Mouse (Mus musculus) right cerebral cortex, adult 18-20 months (tissue): ENCODE data around the gene Olfr692.

Source experiments
- DNase-seq: peaks from one replicate; pipeline ENCODE4 v3.0.0; 2022; ENCODE audit warnings: mixed read lengths

Gene Olfr692

DNA sequence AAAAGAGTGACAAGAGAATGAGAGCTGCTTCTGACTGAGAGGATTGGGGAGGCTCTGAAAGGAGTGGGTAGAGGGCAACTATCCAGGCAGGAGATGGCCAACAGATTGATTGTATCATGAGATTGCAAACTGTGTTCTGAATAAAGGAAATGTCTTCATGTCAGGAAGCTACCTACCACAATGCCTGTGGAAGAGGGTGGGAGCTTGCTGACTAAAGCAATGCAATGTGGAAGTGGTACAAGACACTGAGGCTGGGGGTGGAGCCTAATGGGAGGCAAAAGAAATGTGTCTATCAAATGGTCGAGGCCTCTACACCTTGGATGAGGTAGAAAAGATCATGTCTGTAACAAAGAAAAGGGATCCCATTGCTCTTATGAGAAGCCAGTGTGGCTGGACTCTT is 38.3 kb downstream of the Olfr692 start:
- no peak for DNase-seq

DNA sequence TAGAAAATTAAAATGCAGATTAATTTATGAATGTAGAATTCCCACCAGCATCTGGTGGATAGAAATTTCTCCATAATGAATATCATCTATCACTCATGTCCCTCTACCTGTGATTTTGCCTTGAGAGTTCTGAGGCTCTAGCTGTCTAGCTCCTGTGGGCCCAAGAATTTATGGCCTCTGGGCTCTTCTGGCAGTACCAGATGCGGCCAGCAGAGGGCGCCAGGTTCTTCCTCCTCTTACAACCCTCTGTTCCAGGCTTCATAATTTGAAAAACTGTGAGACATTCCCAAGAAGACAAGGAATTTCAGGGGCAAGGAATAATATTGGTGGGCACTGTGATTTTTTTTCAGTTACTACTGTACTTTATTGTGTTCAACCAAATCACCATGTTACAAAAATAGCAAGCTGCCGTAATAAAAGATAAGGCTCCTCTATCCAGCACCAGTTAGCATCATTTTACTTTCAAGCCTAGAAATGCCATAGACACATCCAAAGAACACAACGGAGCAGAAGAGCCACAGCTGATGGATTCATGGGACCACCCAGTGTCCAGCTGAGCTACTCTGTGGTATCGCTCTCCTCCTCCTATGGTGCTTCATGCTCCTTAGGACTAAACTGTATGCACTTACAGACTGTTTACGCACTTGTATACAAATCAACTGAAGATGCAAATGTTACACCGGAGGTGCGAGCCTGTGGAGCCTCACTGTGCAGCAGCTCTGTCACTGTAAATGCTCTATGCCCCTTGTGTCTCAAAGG is 44.0 kb downstream of the Olfr692 start:
- DNase-seq = peak; percentile 78

DNA sequence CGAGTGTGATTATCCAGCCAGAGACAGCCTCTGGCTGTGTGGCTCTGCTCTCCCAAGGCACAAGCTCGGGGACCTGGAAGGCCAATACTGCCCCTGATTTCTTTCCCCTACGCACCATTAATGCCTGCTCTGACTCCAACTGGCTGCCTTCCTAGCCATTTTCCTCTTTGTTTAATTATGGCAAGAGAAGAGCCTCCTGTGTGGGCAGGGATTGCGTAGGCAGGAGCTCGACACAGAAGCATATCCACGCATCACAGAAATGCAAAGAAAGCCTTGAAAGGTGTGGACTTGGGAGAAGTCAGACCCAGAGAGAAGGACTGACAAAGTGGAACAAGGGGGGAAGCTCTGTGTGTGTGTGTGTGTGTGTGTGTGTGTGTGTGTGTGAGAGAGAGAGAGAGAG is 46.4 kb downstream of the Olfr692 start:
- peak; percentile 64 for DNase-seq

DNA sequence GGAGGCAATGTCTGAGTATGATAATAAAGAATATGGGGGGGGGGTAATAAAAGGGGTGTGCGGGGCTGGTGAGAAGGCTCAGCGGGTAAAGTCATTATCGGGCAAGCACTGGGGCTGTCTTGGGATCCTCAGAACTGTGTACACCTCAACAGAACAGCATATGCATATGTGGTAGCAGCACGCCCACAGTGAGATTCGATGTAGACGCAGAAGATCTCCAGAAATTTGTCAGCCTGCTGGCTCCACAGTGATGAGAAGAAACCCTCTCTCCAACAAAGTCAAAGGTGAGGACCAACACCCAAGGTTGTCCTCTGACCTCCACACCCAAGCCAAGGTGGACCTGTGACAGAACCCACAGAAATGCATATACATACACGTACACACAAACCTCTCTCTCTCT is 48.5 kb downstream of the Olfr692 start:
- peak; percentile 43 for DNase-seq

DNA sequence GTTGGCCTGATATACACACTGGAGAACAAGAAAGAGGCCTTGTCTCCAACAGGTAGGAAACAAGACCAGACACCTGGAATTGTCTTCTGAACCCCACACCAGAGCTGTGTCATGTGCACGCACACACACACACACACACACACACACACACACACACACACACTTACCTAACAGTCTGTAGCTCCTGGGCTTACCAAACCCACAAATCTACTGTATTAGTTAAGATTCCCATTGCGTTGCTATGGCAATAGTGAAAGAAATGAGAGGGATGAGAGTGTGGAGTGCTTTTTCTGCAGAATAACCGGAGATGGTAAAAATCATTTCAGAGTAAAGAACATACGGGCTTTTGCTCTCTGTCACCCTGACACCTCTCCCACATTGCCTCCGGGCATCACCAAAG is 50.1 kb downstream of the Olfr692 start:
- no peak for DNase-seq
